Mouse (Mus musculus) liver, embryonic 11.5 days (tissue): Measurements from ENCODE around the gene Prkd3. TPM values are rescaled to one million over a fixed set of nuclear protein-coding genes. Genes with fewer than 3 reads are reported as not detected.

Experiments used
- ATAC-seq: fragments of 200-750 bp; cut with Nextera tagmentation; replicated peaks from 2 replicates; pipeline ENCODE4 v1.8.0; 2017; ENCODE audit warnings: moderate number of reproducible peaks, mild to moderate bottlenecking, moderate TSS enrichment, moderate library complexity; ENCODE audit not compliant: low FRiP score
- DNase-seq: peaks from one replicate; pipeline ENCODE4 v3.0.0-alpha.2; 2017; ENCODE audit warnings: low spot score
- H3K27ac ChIP-seq: fragments of 300-500 bp; sonication (generic); 2 replicates; pipeline ENCODE4 v1.5.1; 2014; ENCODE audit warnings: mild to moderate bottlenecking, low read depth, low read length, control low read depth
- H3K27me3 ChIP-seq: fragments of 300-500 bp; sonication (generic); replicated peaks from 2 replicates; pipeline ENCODE4 v1.6.1; 2014; ENCODE audit warnings: low read length, mixed read lengths; ENCODE audit not compliant: control insufficient read depth, insufficient read depth
- H3K36me3 ChIP-seq: fragments of 300-500 bp; sonication (generic); 2 replicates; pipeline ENCODE4 v1.6.1; 2014; ENCODE audit warnings: mild to moderate bottlenecking, low read length, moderate library complexity, mixed read lengths; ENCODE audit not compliant: control insufficient read depth, insufficient read depth
- H3K4me1 ChIP-seq: fragments of 300-500 bp; sonication (generic); replicated peaks from 2 replicates; pipeline ENCODE4 v1.6.1; 2014; ENCODE audit warnings: low read length, mixed read lengths; ENCODE audit not compliant: control insufficient read depth, insufficient read depth
- H3K4me2 ChIP-seq: fragments of 300-500 bp; sonication (generic); 2 replicates; pipeline ENCODE4 v1.6.1; 2014; ENCODE audit warnings: mild to moderate bottlenecking, control low read depth, moderate library complexity
- H3K4me3 ChIP-seq: fragments of 300-500 bp; sonication (generic); 2 replicates; pipeline ENCODE4 v1.5.1; 2014; ENCODE audit warnings: low read depth, low read length, control low read depth
- H3K9ac ChIP-seq: fragments of 300-500 bp; sonication (generic); 2 replicates; pipeline ENCODE4 v1.6.1; 2014; ENCODE audit warnings: low read depth, low read length, control low read depth
- H3K9me3 ChIP-seq: fragments of 300-500 bp; sonication (generic); 2 replicates; pipeline ENCODE4 v1.6.1; 2016; ENCODE audit warnings: low read length, inconsistent platforms, mixed read lengths; ENCODE audit not compliant: control insufficient read depth
- WGBS: fragments of 180-500 bp; shearing (Covaris S2); extraction: QIAGEN DNeasy Blood & Tissue Kit; methylation state at CpG from one replicate; pipeline ENCODE4 v1.1.7; 2014; 5-methylcytosine and 5-hydroxymethylcytosine counted together
- polyA plus RNA-seq: library from polyadenylated mRNA; unstranded; fragments of >200 nt; fragmentation: Nextera tagmentation; extraction: Ambion mirVana; gene quantifications from 2 replicates; pipeline ENCODE4 v1.2.1, GENCODE M21; 2014

The Prkd3 gene
- polyA plus RNA-seq, 1 experiment from 2014 or later, result 21.8 TPM

GRCm38 (mm10) chr17:78937229-78937853 lies 83.3 kb downstream of the Prkd3 start:
- H3K27ac ChIP-seq, result peak overlapping the region; percentile 13; the same call in 1 of the 2 replicates
- ATAC-seq, result peak; percentile 35

GRCm38 (mm10) chr17:78936466-78937228 lies 84.0 kb downstream of the Prkd3 start, which contains the start of the genes Cebpz and Ndufaf7:
Gene Cebpz, minus strand, starts transcription at chr17:78937066.
Gene Ndufaf7, plus strand, starts transcription at chr17:78937136.
- no peaks in the 10 kb centered on the region for H3K27me3 ChIP-seq
- H3K9me3 ChIP-seq, result no peaks in the 10 kb centered on the region
- WGBS, result under 1% methylated on average over 45 of the region's 45 CpGs
- H3K36me3 ChIP-seq, result peaks cover 34% of the 10 kb centered on the region
- H3K4me2 ChIP-seq, result peak within 1 kb of the TSS; percentile 93
- H3K4me1 ChIP-seq, result peaks cover 12% of the 10 kb centered on the region
- ATAC-seq (peak; percentile 99), DNase-seq (peak; percentile 96)
- H3K9ac ChIP-seq, result peak within 1 kb of the TSS; percentile 82
- H3K4me3 ChIP-seq, result peak within 1 kb of the TSS; percentile 90
- peak within 1 kb of the TSS; percentile 13; the same call in 1 of the 2 replicates for H3K27ac ChIP-seq

More at GRCm38 (mm10) chr17:78937229-78937853, 83.3 kb downstream of the Prkd3 start:
- H3K36me3 ChIP-seq, result peaks cover 33% of the 10 kb centered on the region
- WGBS, result 8% methylated on average over 26 of the region's 26 CpGs
- no peaks in the 10 kb centered on the region for H3K27me3 ChIP-seq
- H3K9ac ChIP-seq, result peak overlapping the region; percentile 82
- H3K4me2 ChIP-seq, result peak overlapping the region; percentile 93
- no peak for DNase-seq
- H3K4me1 ChIP-seq, result peaks cover 12% of the 10 kb centered on the region
- no peaks in the 10 kb centered on the region for H3K9me3 ChIP-seq
- peak overlapping the region; percentile 90 for H3K4me3 ChIP-seq

GRCm38 (mm10) chr17:78935857-78936256 lies 84.8 kb downstream of the Prkd3 start:
- ATAC-seq (no peak), DNase-seq (no peak)
- Histone ChIP-seq H3K9me3 (no peaks in the 10 kb centered on the region), H3K4me1 (peaks cover 12% of the 10 kb centered on the region), H3K36me3 (peaks cover 35% of the 10 kb centered on the region), H3K4me3 (peak overlapping the region; percentile 90), H3K4me2 (peak overlapping the region; percentile 93), H3K9ac (peak overlapping the region; percentile 82), H3K27ac (no peak overlapping the region), H3K27me3 (no peaks in the 10 kb centered on the region)
- 45% methylated on average over 2 of the region's 2 CpGs for WGBS

DNA sequence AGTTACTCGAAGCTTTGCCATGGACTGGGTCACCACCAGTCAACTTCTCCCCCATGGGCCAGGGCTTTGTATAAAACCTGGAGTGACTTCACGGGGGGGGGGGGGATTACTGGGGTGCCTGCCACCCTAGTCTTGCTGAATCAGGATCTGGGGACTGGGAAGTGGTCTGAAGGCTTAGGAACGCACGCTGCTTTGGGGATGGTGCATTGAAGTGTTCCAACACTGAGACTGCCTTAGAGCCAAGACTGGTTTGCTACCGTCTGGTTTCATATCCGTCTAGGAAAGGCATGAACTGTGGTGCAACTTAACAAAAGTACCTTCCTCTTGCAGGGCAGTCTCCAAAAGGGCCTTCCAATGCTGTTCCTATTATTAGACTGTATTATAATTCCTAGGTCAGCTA lies 102.9 kb downstream of the Prkd3 start:
- Histone ChIP-seq H3K4me3 (peak overlapping the region; percentile 62; the same call in 1 of the 2 replicates), H3K9ac (no peak overlapping the region), H3K4me1 (peaks cover 10% of the 10 kb centered on the region; the same call in 1 of the 2 replicates), H3K9me3 (no peaks in the 10 kb centered on the region), H3K27me3 (no peaks in the 10 kb centered on the region), H3K27ac (no peak overlapping the region), H3K4me2 (peak overlapping the region; percentile 66), H3K36me3 (peaks cover 11% of the 10 kb centered on the region)
- 58% methylated on average over 6 of the region's 6 CpGs for WGBS
- DNase-seq (no peak), ATAC-seq (no peak)

- Histone ChIP-seq H3K27ac (peak overlapping the region; percentile 66), H3K36me3 (peaks cover 11% of the 10 kb centered on the region), H3K4me1 (peaks cover 10% of the 10 kb centered on the region; the same call in 1 of the 2 replicates), H3K27me3 (no peaks in the 10 kb centered on the region), H3K9ac (peak overlapping the region; percentile 64), H3K4me2 (peak overlapping the region; percentile 66), H3K9me3 (no peaks in the 10 kb centered on the region), H3K4me3 (peak overlapping the region; percentile 62)
- 5% methylated on average over 11 of the region's 11 CpGs for WGBS
- DNase-seq (no peak), ATAC-seq (peak; percentile 27)
These were observed 103.7 kb downstream of the Prkd3 start for GRCm38 (mm10) chr17:78916899-78917298.

- H3K27me3 ChIP-seq, result no peaks in the 10 kb centered on the region
- WGBS, result 1% methylated on average over 37 of the region's 37 CpGs
- peak within 1 kb of the TSS; percentile 66 for H3K27ac ChIP-seq
- DNase-seq (peak; percentile 90), ATAC-seq (peak; percentile 93)
- peaks cover 10% of the 10 kb centered on the region; the same call in 1 of the 2 replicates for H3K4me1 ChIP-seq
- peak within 1 kb of the TSS; percentile 66 for H3K4me2 ChIP-seq
- H3K36me3 ChIP-seq, result peaks cover 7% of the 10 kb centered on the region
- no peaks in the 10 kb centered on the region for H3K9me3 ChIP-seq
- H3K9ac ChIP-seq, result peak within 1 kb of the TSS; percentile 64
- peak within 1 kb of the TSS; percentile 62 for H3K4me3 ChIP-seq
These were observed 104.2 kb downstream of the Prkd3 start, which contains the start of gene Cebpzos for GRCm38 (mm10) chr17:78916369-78916813. Gene Cebpzos, plus strand, starts transcription at chr17:78916500.

DNA sequence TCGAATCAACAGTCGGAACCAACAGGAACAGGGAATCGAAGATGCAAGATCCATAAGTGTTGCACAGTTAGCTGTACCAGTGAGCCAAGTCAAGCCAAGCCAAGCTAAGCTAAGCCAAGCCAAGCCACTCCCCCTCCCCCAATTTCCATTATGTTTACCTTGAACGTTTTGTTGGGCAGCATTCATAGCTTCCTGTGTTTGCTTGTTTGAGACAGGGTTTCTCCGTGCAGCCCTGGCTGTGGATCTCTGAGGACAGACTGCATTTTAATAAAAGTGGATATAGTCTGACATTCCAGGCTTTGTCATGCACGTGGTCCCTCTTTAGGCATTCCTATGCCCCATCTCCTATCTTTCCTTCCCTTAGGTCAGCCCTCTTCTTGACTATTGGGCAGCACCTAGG lies 104.8 kb downstream of the Prkd3 start:
- ATAC-seq (no peak), DNase-seq (no peak)
- peak overlapping the region; percentile 62 for H3K4me3 ChIP-seq
- peaks cover 10% of the 10 kb centered on the region; the same call in 1 of the 2 replicates for H3K4me1 ChIP-seq
- H3K36me3 ChIP-seq, result peaks cover 7% of the 10 kb centered on the region; the same call in 1 of the 2 replicates
- peak overlapping the region; percentile 64 for H3K9ac ChIP-seq
- H3K27me3 ChIP-seq, result no peaks in the 10 kb centered on the region
- peak overlapping the region; percentile 66; the same call in 1 of the 2 replicates for H3K27ac ChIP-seq
- no peaks in the 10 kb centered on the region for H3K9me3 ChIP-seq
- 48% methylated on average over 6 of the region's 6 CpGs for WGBS
- peak overlapping the region; percentile 66 for H3K4me2 ChIP-seq

DNA sequence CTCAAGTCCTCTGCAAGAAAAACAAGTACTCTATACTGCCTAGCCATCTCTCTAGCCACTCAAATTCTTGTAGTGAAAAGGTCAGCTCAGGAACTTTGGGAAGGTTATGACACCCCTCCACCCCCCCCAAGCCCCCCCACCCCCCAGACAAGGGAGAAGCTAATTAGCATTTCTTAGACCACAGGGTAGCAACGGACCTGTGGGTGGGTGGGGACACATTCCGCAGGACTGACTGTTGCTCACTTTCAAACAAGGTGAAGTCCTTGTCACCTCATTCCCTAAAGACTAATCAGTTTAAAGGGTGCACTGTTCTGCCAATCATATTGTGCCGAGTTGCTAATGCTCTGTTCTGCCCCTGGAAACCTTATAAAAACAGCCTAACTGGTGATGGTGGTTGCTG lies 106.7 kb downstream of the Prkd3 start:
- Histone ChIP-seq H3K4me3 (no peak overlapping the region), H3K9ac (no peak overlapping the region), H3K4me1 (peaks cover 10% of the 10 kb centered on the region; the same call in 1 of the 2 replicates), H3K27me3 (no peaks in the 10 kb centered on the region), H3K9me3 (no peaks in the 10 kb centered on the region), H3K27ac (no peak overlapping the region), H3K4me2 (no peak overlapping the region), H3K36me3 (peaks cover 3% of the 10 kb centered on the region; the same call in 1 of the 2 replicates)
- ATAC-seq (no peak), DNase-seq (no peak)
- 72% methylated on average over 3 of the region's 3 CpGs for WGBS
